Mouse (Mus musculus) liver, embryonic 14.5 days (tissue): ENCODE measurements at regions not wholly inside any gene's neighbourhood (a gene's known extent, or its start where the extent isn't known, plus 50 kb on each side); places are given as distances from the start of the nearest gene placed in this dataset.

Source experiments
- CTCF ChIP-seq: IDR thresholded peaks from 2 replicates; pipeline ENCODE4 v1.5.1; 2016; ENCODE audit warnings: antibody characterized with exemption, low read depth, control low read depth
- EP300 ChIP-seq: IDR thresholded peaks from 2 replicates; pipeline ENCODE4 v1.6.1; 2016; ENCODE audit warnings: antibody characterized with exemption, low read depth

DNA sequence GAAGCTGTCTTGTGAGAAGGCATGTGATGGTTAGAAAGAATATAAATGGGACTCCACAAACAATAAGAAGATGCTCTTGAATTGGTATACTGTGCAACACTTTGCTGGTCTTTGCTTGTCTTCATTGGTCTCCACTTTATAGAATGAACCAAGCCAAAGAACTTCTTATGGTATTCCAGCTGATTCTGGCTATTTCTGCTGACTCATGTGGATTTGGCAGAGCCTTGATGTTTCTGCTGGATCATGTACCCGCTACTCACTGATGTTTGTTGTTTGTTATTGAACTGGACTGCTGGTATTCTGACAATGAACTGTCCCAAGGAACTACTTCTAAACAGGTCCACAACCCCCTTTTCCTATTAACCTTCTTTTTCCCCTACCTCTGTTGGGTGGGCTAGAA lies 234.5 kb upstream of the Prep start:
- no peak for TF ChIP-seq EP300
- TF ChIP-seq CTCF: no peak
